Mouse (Mus musculus) megakaryocyte, embryonic 14.5 days (primary cell): ENCODE results near the gene Tmem164.

Source experiments
- FLI1 ChIP-seq: IDR thresholded peaks from 2 replicates; pipeline ENCODE4 v1.6.1; 2012; ENCODE audit warnings: low read length, inconsistent platforms, mixed read lengths
- GATA1 ChIP-seq: IDR thresholded peaks from 3 replicates; pipeline ENCODE4 v1.6.1; 2012; ENCODE audit warnings: mixed read lengths, low read length, inconsistent platforms, borderline replicate concordance

DNA sequence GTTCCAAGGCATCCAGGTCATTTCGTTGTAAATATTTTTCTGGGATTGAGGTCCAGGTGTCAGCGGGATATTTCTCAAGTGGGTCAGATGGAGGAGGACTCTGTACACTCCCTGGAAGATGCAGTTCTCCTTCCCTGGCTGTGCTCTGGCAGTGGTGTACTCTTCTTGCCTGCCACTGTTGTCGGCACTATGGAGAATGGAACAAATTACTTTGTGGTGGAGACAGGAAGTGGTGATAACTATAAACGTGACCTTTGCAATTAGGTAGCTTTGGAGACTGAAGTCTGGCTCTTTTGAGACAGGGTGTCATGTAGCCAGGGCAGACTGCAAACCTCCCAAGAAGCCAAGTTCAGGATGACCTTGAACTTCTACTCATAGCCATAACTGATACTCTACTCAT, 55.9 kb downstream of the Tmem164 start:
- TF ChIP-seq GATA1 (no peak), FLI1 (no peak)
